Mouse (Mus musculus) liver, embryonic 14.5 days (tissue): ENCODE data around the gene Larp4b. TPM values are rescaled to one million over a fixed set of nuclear protein-coding genes. Genes with fewer than 3 reads are reported as not detected.

ENCODE experiments used
- ATAC-seq: fragments of 200-750 bp; cut with Nextera tagmentation; 2 replicates; pipeline ENCODE4 v1.8.0; 2017; ENCODE audit warnings: moderate number of reproducible peaks, mild to moderate bottlenecking, moderate library complexity; ENCODE audit not compliant: insufficient read depth
- DNase-seq, 3 experiments: peaks; one replicate each; pipeline ENCODE4 v3.0.0-alpha.2; 2012 to 2013; ENCODE audit warnings: low read depth in 3 of 3, low spot score in 3 of 3
- H3K27ac ChIP-seq: fragments of 300-500 bp; sonication (generic); 2 replicates; pipeline ENCODE4 v1.5.1; 2014; ENCODE audit warnings: moderate library complexity, mild to moderate bottlenecking, control low read depth, inconsistent platforms
- H3K27me3 ChIP-seq: fragments of 300-500 bp; sonication (generic); 2 replicates; pipeline ENCODE4 v1.6.1; 2014; ENCODE audit warnings: mild to moderate bottlenecking, low read length, moderate library complexity; ENCODE audit not compliant: control insufficient read depth, insufficient read depth
- H3K36me3 ChIP-seq: fragments of 300-500 bp; sonication (generic); replicated peaks from 2 replicates; pipeline ENCODE4 v1.6.1; 2014; ENCODE audit warnings: low read depth; ENCODE audit not compliant: control insufficient read depth, insufficient read depth
- H3K4me1 ChIP-seq, 2 experiments: fragments of 200-500 bp in 1 of 2; fragments of 300-500 bp in 1 of 2; sonication (generic) in 1 of 2; replicated peaks; 2 replicates each; pipeline ENCODE4 v1.6.1; 2012 to 2014; ENCODE audit warnings: antibody characterized with exemption in 1 of 2, inconsistent platforms in 1 of 2, low read length in 1 of 2; ENCODE audit not compliant: control insufficient read depth in 2 of 2, insufficient read depth in 2 of 2
- H3K4me2 ChIP-seq: fragments of 300-500 bp; sonication (generic); 2 replicates; pipeline ENCODE4 v1.6.1; 2014; ENCODE audit warnings: low read depth, mild to moderate bottlenecking, control low read depth, moderate library complexity
- H3K4me3 ChIP-seq, 2 experiments: fragments of 200-500 bp in 1 of 2; fragments of 300-500 bp in 1 of 2; sonication (generic) in 1 of 2; 2 replicates each; pipeline ENCODE4 v1.5.1; 2012 to 2014; ENCODE audit warnings: low read depth in 2 of 2, low read length in 2 of 2, mild to moderate bottlenecking in 2 of 2, control low read depth in 1 of 2, inconsistent platforms in 1 of 2, moderate library complexity in 1 of 2; ENCODE audit not compliant: insufficient read depth in 1 of 2
- H3K9ac ChIP-seq: fragments of 300-500 bp; sonication (generic); replicated peaks from 2 replicates; pipeline ENCODE4 v1.6.1; 2014; ENCODE audit warnings: mild to moderate bottlenecking, control low read depth, moderate library complexity
- H3K9me3 ChIP-seq: fragments of 300-500 bp; sonication (generic); 2 replicates; pipeline ENCODE4 v1.6.1; 2016; ENCODE audit warnings: low read length, mixed read lengths; ENCODE audit not compliant: control insufficient read depth
- CTCF ChIP-seq: IDR thresholded peaks from 2 replicates; pipeline ENCODE4 v1.5.1; 2016; ENCODE audit warnings: antibody characterized with exemption, low read depth, control low read depth
- EP300 ChIP-seq: IDR thresholded peaks from 2 replicates; pipeline ENCODE4 v1.6.1; 2016; ENCODE audit warnings: antibody characterized with exemption, low read depth
- WGBS: fragments of 180-500 bp; shearing (Covaris S2); extraction: QIAGEN DNeasy Blood & Tissue Kit; methylation state at CpG from one replicate; pipeline ENCODE4 v1.1.7; 2014; ENCODE audit not compliant: insufficient replicate concordance; 5-methylcytosine and 5-hydroxymethylcytosine counted together
- polyA plus RNA-seq, 2 experiments: library from polyadenylated mRNA; depleted of rRNA in 1 of 2; stranded (reverse) in 1 of 2; unstranded in 1 of 2; fragments of >200 nt; fragmentation: Nextera tagmentation in 1 of 2; extraction: Ambion mirVana in 1 of 2; gene quantifications; 2 replicates each; pipeline versions ENCODE4 v1.2.1 to v1.2.3; 2012 to 2014

The Larp4b gene
- polyA plus RNA-seq, 2 experiments, result 16.5 to 27.7 TPM

DNA sequence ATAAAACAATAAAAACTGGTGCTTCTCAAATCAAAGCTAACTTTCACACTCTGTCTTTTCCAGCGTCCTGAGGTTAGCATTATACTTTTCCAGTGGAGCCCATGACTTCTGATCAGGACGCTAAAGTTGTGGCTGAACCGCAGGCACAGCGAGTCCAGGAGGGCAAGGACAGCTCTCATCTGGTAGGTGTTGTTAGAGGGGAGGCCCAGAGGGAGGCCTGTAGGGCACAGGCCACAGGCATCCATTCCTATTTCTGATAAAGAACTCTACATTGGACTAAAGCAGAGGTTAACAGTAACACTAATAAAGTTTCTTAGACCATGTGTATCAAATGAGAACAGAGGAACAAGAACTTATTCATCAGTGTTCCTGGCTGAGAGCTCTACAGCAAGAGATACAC lies 28.4 kb downstream of the Larp4b start:
- no peaks in the 10 kb centered on the region for H3K9me3 ChIP-seq
- no peak overlapping the region for H3K9ac ChIP-seq
- DNase-seq (no peak), ATAC-seq (no peak)
- 84% methylated on average over 4 of the region's 4 CpGs for WGBS
- H3K4me2 ChIP-seq, result no peak overlapping the region
- TF ChIP-seq EP300 (no peak), CTCF (no peak)
- H3K27ac ChIP-seq, result no peak overlapping the region
- peaks cover 34% of the 10 kb centered on the region for H3K36me3 ChIP-seq
- no peaks in the 10 kb centered on the region for H3K27me3 ChIP-seq
- H3K4me1 ChIP-seq, result peaks cover 12 to 16% of the 10 kb centered on the region in 2 experiments
- H3K4me3 ChIP-seq, result no peak overlapping the region

DNA sequence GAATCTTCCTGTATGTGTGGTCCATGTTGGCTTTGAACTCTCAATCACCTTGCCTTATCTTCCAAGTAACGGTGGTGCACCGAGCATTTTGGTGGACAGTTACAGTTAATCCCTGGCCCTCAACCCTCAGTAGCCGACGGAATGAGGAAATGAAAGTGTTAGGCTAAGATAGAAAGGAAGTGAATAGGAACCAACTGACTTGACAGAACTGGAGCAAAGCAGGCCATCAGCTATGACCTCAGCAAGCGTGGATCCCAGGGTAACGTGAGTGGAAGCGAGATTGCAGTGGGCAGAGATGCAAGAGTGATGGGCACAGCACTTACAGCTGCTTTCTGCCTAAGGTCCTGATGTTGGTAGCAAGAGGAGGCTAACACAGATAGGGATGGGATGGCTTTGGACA lies 31.5 kb downstream of the Larp4b start:
- no peak for ATAC-seq
- DNase-seq, result no peak
- no peak overlapping the region for H3K27ac ChIP-seq
- H3K9me3 ChIP-seq, result no peaks in the 10 kb centered on the region
- H3K4me1 ChIP-seq, result peaks cover 2 to 17% of the 10 kb centered on the region in 2 experiments; a peak in 3 of 4 replicates
- no peak for TF ChIP-seq EP300
- no peak for TF ChIP-seq CTCF
- no peak overlapping the region for H3K4me3 ChIP-seq
- H3K9ac ChIP-seq, result no peak overlapping the region
- no peak overlapping the region for H3K4me2 ChIP-seq
- peaks cover 60% of the 10 kb centered on the region for H3K36me3 ChIP-seq
- no peaks in the 10 kb centered on the region for H3K27me3 ChIP-seq
- WGBS, result 66% methylated on average over 7 of the region's 7 CpGs

DNA sequence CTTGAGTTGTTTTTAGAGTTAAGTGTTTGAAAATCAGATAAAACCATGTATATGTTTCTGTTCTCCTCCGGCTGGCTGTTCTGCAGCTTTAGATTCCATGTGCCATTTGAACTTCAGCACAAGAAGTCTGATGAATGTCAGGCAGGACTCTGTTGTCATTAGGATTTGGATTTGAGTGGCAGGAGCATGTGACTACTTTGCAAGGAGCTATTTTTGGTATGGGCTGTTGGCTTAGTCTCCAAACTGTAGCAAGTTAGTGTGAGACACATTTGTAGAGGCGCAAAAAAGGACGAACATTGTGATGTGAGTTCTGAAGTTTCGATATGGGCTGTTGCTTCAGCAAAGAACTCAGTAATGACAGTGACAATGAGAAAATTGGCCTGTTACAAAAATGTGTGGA lies 34.0 kb downstream of the Larp4b start:
- H3K4me1 ChIP-seq, result peaks cover 0 to 11% of the 10 kb centered on the region in 2 experiments; a peak in 1 of 4 replicates
- no peaks in the 10 kb centered on the region for H3K9me3 ChIP-seq
- no peak for ATAC-seq
- no peak overlapping the region for H3K27ac ChIP-seq
- H3K27me3 ChIP-seq, result no peaks in the 10 kb centered on the region
- H3K9ac ChIP-seq, result no peak overlapping the region
- H3K4me2 ChIP-seq, result no peak overlapping the region
- TF ChIP-seq CTCF (no peak), EP300 (no peak)
- no peak overlapping the region for H3K4me3 ChIP-seq
- peaks cover 69% of the 10 kb centered on the region for H3K36me3 ChIP-seq
- no peak for DNase-seq
- 83% methylated on average over 4 of the region's 4 CpGs for WGBS

DNA sequence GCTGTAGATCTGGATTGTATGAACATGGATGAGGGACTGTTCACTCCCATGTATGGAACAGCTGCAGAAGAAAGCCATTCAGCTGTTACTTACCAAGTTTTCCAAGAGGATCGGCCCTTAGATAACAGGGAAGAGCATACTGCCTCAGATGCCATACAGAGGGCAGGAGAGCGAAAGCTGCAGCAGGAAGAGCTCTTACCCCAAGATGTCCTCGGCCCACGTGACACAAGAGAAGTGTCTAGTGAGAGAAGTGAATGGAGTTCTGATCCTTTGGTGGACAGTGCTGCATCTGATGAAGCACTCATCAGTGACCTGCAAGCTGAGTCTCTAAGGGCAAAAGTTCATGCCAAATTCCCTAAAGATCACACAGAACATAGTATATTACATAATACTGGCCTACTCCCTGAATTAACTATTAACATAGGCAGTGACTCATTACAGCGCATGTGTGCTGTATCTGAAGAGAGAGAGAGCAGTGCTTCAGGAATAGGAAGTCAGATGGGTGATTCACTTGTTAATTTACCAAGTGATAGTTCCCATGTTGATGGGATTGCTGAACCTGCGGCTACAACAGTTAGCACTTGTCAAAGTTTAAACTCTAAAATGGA lies 35.1 kb downstream of the Larp4b start:
- H3K27ac ChIP-seq, result no peak overlapping the region

DNA sequence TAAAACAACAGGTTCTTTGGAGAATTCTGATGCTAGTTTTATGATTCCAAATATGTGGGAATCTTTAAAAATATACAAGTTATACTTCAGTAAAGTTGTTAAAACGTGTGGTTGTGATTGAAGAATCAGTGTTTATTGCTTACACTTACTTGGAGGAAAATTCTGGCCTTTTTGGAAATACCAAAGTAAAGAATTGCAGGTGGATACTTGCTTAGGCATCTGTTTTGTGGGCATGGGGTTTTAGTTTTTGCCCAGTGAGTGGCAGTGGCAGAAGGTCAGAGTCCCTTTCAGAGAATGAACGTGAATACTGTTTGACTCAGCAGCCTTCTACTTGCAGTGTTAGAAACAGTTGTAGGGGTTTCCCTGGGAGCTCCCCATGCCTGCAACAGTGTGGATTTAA lies 40.7 kb downstream of the Larp4b start:
- H3K27me3 ChIP-seq, result no peaks in the 10 kb centered on the region
- H3K27ac ChIP-seq, result no peak overlapping the region
- H3K36me3 ChIP-seq, result peaks cover 48% of the 10 kb centered on the region
- H3K4me1 ChIP-seq, result 0 out of 4 replicates have a peak, but pooled peaks cover 0 to 4% of the 10 kb centered on the region in 2 experiments
- 75% methylated on average over 2 of the region's 2 CpGs for WGBS
- no peak overlapping the region for H3K4me3 ChIP-seq
- H3K9ac ChIP-seq, result no peak overlapping the region
- H3K4me2 ChIP-seq, result no peak overlapping the region
- TF ChIP-seq EP300, result no peak
- DNase-seq (no peak), ATAC-seq (no peak)
- H3K9me3 ChIP-seq, result no peaks in the 10 kb centered on the region

More for the DNA sequence above, 35.1 kb downstream of the Larp4b start:
- H3K4me3 ChIP-seq, result no peak overlapping the region
- 80% methylated on average over 6 of the region's 6 CpGs for WGBS
- peaks cover 62% of the 10 kb centered on the region for H3K36me3 ChIP-seq
- H3K4me1 ChIP-seq, result peaks cover 0 to 11% of the 10 kb centered on the region in 2 experiments; a peak in 1 of 4 replicates
- DNase-seq (no peak), ATAC-seq (peak; percentile 36; the same call in 1 of the 2 replicates)
- TF ChIP-seq CTCF, result no peak
- TF ChIP-seq EP300, result no peak
- H3K9me3 ChIP-seq, result no peaks in the 10 kb centered on the region
- no peak overlapping the region for H3K4me2 ChIP-seq
- H3K9ac ChIP-seq, result no peak overlapping the region
- H3K27me3 ChIP-seq, result no peaks in the 10 kb centered on the region
